Mouse (Mus musculus): ENCODE data around the gene Zscan12. TPM values are rescaled to one million over a fixed set of nuclear protein-coding genes. Genes with fewer than 3 reads are reported as not detected.
A peak's percentile ranks its signal among the peaks of the same experiment; 100 is the strongest.

The Zscan12 gene
- polyA plus RNA-seq (2014; fragmentation: Nextera tagmentation; extraction: Ambion mirVana): 20.3 and 21.8 TPM in 2 replicates

DNA sequence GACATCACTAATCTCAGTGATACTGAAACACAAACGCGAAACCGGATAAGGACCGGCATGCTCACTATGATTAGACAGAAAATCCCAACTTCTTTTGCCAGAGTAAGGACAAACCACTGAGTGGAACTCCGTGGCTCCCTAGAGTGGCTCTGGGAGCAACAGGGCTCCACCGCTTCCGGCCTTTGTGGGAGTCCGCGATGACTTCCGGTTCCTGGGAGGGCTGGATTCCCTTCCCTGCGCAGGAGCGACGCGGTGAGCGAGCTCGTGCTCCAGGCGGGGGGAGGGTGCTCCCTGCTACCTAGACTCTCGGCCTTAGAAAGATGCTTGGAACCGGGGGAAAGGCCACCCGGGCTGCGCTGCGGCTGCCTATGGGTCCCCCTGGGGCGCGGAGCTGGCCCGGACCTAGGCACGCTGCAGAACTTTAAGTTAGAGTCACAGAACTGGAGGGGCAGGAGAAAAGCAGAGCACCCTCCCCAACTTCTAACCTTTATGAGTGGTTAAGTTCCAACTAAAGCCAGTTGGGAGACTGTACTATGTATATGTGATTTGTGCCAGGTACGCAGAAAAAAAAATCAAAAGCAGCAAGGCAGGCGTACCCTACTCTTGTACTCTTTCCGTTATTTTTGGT lies at the start of gene Zscan12:
TSS of gene Zscan12 (plus strand) at position 200 of the 628 bp plus-strand sequence.
- H3K36me3 ChIP-seq (ENCODE audit: control insufficient read depth, insufficient read depth, low read length): no peaks in the 10 kb centered on the region
- no peaks in the 10 kb centered on the region for H3K9me3 ChIP-seq (ENCODE audit: control insufficient read depth, low read length)
- DNase-seq (ENCODE audit: low spot score, missing footprints) (peak; percentile 97), ATAC-seq (ENCODE audit: low FRiP score) (peak; percentile 99)
- no peaks in the 10 kb centered on the region for H3K27me3 ChIP-seq (ENCODE audit: control insufficient read depth, insufficient read depth, low read length)
- H3K4me1 ChIP-seq (ENCODE audit: control insufficient read depth, insufficient read depth, low read length): peaks cover 13% of the 10 kb centered on the region
- H3K4me3 ChIP-seq (ENCODE audit: low read depth, low read length): peak within 1 kb of the TSS; percentile 80
- WGBS: under 1% methylated on average over 29 of the region's 29 CpGs
- no peak within 1 kb of the TSS; the same call in 1 of the 2 replicates for H3K27ac ChIP-seq (ENCODE audit: low read depth, low read length)
- H3K4me2 ChIP-seq: peak within 1 kb of the TSS; percentile 75
- H3K9ac ChIP-seq (ENCODE audit: low read length): peak within 1 kb of the TSS; percentile 95

DNA sequence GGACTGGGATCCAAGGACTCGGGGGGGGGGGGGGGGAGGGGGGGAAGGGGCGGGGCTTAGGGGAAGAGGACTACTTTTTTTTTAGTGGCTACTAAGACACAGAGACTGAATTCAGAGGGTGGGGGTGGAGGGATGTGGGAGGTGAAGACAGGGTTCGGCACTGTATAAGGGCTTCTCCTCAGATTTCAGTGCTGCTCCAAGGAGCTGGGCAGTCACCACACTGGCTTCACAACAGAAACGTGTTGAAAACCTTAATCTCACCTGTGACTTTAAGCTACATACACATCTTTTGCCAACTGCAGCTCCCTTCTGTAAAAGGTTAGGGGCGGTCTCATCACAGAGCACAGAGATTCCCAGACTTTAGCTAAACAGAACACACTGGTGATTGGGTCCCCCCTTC lies 49.8 kb upstream of the Zscan12 start:
- Histone ChIP-seq H3K4me3 (ENCODE audit: low read depth, low read length) (no peak overlapping the region), H3K4me2 (no peak overlapping the region), H3K9me3 (ENCODE audit: control insufficient read depth, low read length) (no peaks in the 10 kb centered on the region), H3K36me3 (ENCODE audit: control insufficient read depth, insufficient read depth, low read length) (no peaks in the 10 kb centered on the region), H3K4me1 (ENCODE audit: control insufficient read depth, insufficient read depth, low read length) (no peaks in the 10 kb centered on the region), H3K27me3 (ENCODE audit: control insufficient read depth, insufficient read depth, low read length) (no peaks in the 10 kb centered on the region), H3K9ac (ENCODE audit: low read length) (no peak overlapping the region), H3K27ac (ENCODE audit: low read depth, low read length) (no peak overlapping the region)
- WGBS: 33% methylated on average over 4 of the region's 5 CpGs
- DNase-seq (ENCODE audit: low spot score, missing footprints): no peak
- ATAC-seq (ENCODE audit: low FRiP score): no peak

DNA sequence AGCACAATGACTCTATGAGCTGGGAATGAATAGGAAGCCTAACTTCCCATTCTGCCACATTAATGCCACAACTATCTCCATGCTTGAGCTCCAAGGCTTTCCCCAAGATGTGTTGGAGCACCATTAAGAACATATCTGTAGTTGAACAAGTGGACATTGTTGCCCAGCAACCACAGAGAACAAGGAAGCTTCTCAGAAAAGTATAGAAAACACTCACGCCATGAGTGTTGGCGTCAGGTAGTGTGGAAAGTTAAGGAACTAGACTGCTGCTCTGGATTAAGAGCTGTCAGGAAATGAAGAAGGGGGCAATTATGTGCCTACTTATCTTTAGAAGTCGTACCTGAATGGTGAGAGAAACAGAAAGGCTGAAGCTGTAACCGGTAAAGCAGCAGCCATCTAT lies 48.7 kb upstream of the Zscan12 start:
- ATAC-seq (ENCODE audit: low FRiP score) (no peak), DNase-seq (ENCODE audit: low spot score, missing footprints) (no peak)
- Histone ChIP-seq H3K4me1 (ENCODE audit: control insufficient read depth, insufficient read depth, low read length) (no peaks in the 10 kb centered on the region), H3K9ac (ENCODE audit: low read length) (no peak overlapping the region), H3K4me3 (ENCODE audit: low read depth, low read length) (no peak overlapping the region), H3K9me3 (ENCODE audit: control insufficient read depth, low read length) (no peaks in the 10 kb centered on the region), H3K27me3 (ENCODE audit: control insufficient read depth, insufficient read depth, low read length) (no peaks in the 10 kb centered on the region), H3K36me3 (ENCODE audit: control insufficient read depth, insufficient read depth, low read length) (no peaks in the 10 kb centered on the region), H3K27ac (ENCODE audit: low read depth, low read length) (no peak overlapping the region), H3K4me2 (no peak overlapping the region)
- WGBS: 82% methylated on average over 4 of the region's 4 CpGs

DNA sequence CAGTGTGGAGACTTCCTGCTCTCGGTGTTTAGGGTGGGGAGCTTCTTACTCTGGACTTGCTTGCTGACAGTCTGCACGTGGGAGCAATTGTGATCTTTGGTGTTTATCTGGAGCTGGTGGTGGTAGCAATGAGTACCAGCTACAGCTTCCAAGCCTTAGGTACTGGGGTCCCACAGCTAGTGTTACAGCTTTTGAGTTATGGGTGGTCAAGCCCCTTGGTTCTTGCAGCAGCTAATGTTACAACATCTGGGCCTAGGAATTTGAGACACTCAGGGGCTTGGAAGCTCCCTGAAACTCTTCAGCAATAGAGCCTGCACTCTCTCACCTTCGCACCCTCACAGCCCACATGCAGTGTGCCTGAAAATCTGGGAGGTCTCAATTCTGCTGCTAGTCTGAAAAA lies 42.4 kb upstream of the Zscan12 start:
- Histone ChIP-seq H3K9me3 (ENCODE audit: control insufficient read depth, low read length) (no peaks in the 10 kb centered on the region), H3K4me2 (no peak overlapping the region), H3K27me3 (ENCODE audit: control insufficient read depth, insufficient read depth, low read length) (no peaks in the 10 kb centered on the region), H3K4me1 (ENCODE audit: control insufficient read depth, insufficient read depth, low read length) (no peaks in the 10 kb centered on the region), H3K27ac (ENCODE audit: low read depth, low read length) (no peak overlapping the region), H3K9ac (ENCODE audit: low read length) (no peak overlapping the region), H3K4me3 (ENCODE audit: low read depth, low read length) (no peak overlapping the region), H3K36me3 (ENCODE audit: control insufficient read depth, insufficient read depth, low read length) (no peaks in the 10 kb centered on the region)
- WGBS: 77% methylated on average over 3 of the region's 3 CpGs
- ATAC-seq (ENCODE audit: low FRiP score) (no peak), DNase-seq (ENCODE audit: low spot score, missing footprints) (no peak)

DNA sequence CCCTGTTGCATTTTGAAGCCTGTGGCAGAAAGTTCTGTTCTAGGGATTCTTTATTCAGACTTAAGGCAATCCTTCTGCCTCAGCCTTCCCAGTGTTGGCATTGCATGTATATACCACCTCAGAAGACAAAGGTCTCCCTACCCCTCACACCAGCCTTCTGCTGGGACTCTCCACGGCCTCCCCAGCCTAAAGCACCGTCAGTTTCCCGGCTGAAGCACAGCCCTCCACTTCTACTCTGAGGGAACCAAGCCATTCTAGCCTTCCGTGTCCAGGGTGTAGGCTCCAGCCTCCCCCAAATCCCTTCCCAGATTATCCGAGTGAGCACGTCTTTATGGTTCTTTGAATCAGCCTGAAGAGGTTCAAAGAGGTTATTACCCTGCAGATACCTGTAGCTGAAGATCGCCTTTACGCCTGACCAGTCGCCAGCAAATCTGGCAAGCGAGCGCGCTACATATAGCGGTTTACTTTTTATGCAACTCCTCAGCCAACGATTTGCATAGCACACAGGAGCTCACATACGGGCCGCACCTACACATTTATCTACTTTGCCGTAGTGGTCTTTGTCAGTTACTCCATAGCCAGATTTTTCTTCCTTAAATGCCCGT lies 40.6 kb upstream of the Zscan12 start:
- no peak for ATAC-seq (ENCODE audit: low FRiP score)
- DNase-seq (ENCODE audit: low spot score, missing footprints): peak; percentile 90
- no peaks in the 10 kb centered on the region for H3K4me1 ChIP-seq (ENCODE audit: control insufficient read depth, insufficient read depth, low read length)
- no peaks in the 10 kb centered on the region for H3K27me3 ChIP-seq (ENCODE audit: control insufficient read depth, insufficient read depth, low read length)
- H3K9ac ChIP-seq (ENCODE audit: low read length): 0 out of 2 replicates have a peak overlapping the region, but pooled peaks have one; percentile 17
- no peaks in the 10 kb centered on the region for H3K9me3 ChIP-seq (ENCODE audit: control insufficient read depth, low read length)
- no peaks in the 10 kb centered on the region for H3K36me3 ChIP-seq (ENCODE audit: control insufficient read depth, insufficient read depth, low read length)
- peak overlapping the region; percentile 23 for H3K4me3 ChIP-seq (ENCODE audit: low read depth, low read length)
- H3K27ac ChIP-seq (ENCODE audit: low read depth, low read length): no peak overlapping the region
- H3K4me2 ChIP-seq: peak overlapping the region; percentile 30
- 1% methylated on average over 18 of the region's 18 CpGs for WGBS

DNA sequence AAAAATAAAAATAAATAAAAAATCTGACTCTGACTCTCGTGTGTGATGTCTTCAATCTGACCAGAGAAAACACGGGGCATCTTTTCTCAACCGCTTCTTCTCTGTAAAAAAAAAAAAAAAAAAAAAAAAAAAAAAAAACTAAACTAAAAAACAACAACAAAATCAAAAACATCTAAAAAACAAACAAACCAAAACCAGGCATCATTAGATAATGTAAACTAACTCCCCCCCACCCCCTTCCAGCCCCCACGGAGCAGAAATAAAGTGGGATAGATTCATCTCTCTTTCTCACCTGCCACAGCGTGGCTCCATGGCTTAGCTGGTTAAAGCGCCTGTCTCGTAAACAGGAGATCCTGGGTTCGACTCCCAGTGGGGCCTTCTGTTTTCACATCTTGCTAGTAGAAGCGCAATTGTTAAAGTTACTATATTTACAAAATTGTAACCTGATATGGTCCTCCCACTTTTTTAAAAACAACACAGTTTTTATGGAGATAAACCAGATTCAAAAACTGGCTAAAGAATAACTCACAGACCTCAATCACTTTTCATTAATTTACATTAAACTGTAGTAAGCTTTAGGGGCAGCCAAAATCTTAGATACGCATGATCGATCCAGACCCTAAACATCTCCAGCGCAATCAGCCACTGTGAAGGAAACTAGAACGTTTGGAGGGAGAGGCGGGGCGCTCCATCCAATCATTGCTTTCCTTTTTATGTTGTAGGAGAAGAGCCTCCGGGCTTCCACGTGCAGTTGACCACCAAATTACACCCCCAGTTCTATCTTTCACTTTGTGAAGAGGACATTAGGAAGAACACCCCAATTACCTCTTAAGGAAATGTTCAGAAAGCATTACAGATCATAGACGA lies 39.9 kb upstream of the Zscan12 start:
- Histone ChIP-seq H3K36me3 (ENCODE audit: control insufficient read depth, insufficient read depth, low read length) (no peaks in the 10 kb centered on the region), H3K4me1 (ENCODE audit: control insufficient read depth, insufficient read depth, low read length) (no peaks in the 10 kb centered on the region), H3K9ac (ENCODE audit: low read length) (no peak overlapping the region), H3K9me3 (ENCODE audit: control insufficient read depth, low read length) (no peaks in the 10 kb centered on the region), H3K4me3 (ENCODE audit: low read depth, low read length) (peak overlapping the region; percentile 23; the same call in 1 of the 2 replicates), H3K27me3 (ENCODE audit: control insufficient read depth, insufficient read depth, low read length) (no peaks in the 10 kb centered on the region), H3K4me2 (peak overlapping the region; percentile 30), H3K27ac (ENCODE audit: low read depth, low read length) (no peak overlapping the region)
- WGBS: 12% methylated on average over 18 of the region's 18 CpGs
- ATAC-seq (ENCODE audit: low FRiP score): no peak
- DNase-seq (ENCODE audit: low spot score, missing footprints): peak; percentile 95

DNA sequence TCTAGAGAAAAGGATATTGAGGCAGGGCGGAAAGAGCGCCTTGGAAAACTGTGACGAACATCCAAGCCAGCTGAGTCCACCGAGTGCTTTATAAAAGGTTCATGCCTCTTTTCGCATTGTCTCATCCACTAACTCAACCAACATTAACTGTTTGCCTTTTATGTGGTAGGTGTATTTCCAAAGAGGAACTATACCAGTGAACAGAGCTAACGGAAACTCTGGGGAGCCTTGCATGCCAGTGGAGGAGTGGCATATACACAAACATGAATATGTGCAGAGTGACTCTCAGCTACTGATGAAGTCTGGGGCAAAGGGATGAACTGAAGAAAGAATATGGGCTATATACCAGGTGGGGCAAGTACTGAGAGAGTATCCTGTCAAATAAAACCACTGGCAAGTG lies 39.2 kb upstream of the Zscan12 start:
- H3K4me2 ChIP-seq: no peak overlapping the region; the same call in 1 of the 2 replicates
- whole genome bisulfite sequencing: 69% methylated on average over 6 of the region's 6 CpGs

DNA sequence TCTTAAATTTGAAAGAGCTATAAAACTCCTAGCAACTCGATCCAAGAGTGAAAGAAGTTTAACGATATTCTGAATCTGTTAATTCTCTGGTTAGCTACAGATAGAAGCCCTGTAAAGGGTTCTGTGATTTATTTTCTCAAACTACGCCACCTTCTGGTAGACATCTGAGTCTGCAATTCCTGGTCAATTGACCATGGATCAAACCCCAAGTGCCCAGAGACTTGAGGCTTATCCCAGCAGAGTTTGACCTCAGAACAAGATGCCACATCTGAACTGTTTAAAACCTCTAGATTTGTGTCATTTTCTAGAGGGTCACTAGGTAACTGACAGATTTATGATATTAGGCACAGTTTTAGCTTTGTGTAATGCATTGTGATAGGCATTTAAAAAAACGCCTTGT lies 36.4 kb upstream of the Zscan12 start:
- Histone ChIP-seq H3K36me3 (ENCODE audit: control insufficient read depth, insufficient read depth, low read length) (no peaks in the 10 kb centered on the region), H3K9ac (ENCODE audit: low read length) (no peak overlapping the region), H3K27ac (ENCODE audit: low read depth, low read length) (no peak overlapping the region), H3K27me3 (ENCODE audit: control insufficient read depth, insufficient read depth, low read length) (no peaks in the 10 kb centered on the region), H3K9me3 (ENCODE audit: control insufficient read depth, low read length) (no peaks in the 10 kb centered on the region), H3K4me2 (peak overlapping the region; percentile 44), H3K4me1 (ENCODE audit: control insufficient read depth, insufficient read depth, low read length) (no peaks in the 10 kb centered on the region), H3K4me3 (ENCODE audit: low read depth, low read length) (no peak overlapping the region)
- DNase-seq (ENCODE audit: low spot score, missing footprints) (peak; percentile 89), ATAC-seq (ENCODE audit: low FRiP score) (peak; percentile 51; the same call in 1 of the 2 replicates)
- WGBS: 14% methylated on average over 4 of the region's 4 CpGs

More for the DNA sequence above, 39.2 kb upstream of the Zscan12 start:
- H3K9ac ChIP-seq (ENCODE audit: low read length): no peak overlapping the region
- DNase-seq (ENCODE audit: low spot score, missing footprints): no peak
- no peaks in the 10 kb centered on the region for H3K27me3 ChIP-seq (ENCODE audit: control insufficient read depth, insufficient read depth, low read length)
- no peaks in the 10 kb centered on the region for H3K36me3 ChIP-seq (ENCODE audit: control insufficient read depth, insufficient read depth, low read length)
- no peaks in the 10 kb centered on the region for H3K4me1 ChIP-seq (ENCODE audit: control insufficient read depth, insufficient read depth, low read length)
- ATAC-seq (ENCODE audit: low FRiP score): no peak
- H3K4me3 ChIP-seq (ENCODE audit: low read depth, low read length): no peak overlapping the region
- no peaks in the 10 kb centered on the region for H3K9me3 ChIP-seq (ENCODE audit: control insufficient read depth, low read length)
- no peak overlapping the region for H3K27ac ChIP-seq (ENCODE audit: low read depth, low read length)

Measured in midbrain, embryonic 11.5 days (tissue).